Mouse (Mus musculus): ENCODE measurements at regions not wholly inside any gene's neighbourhood (a gene's known extent, or its start where the extent isn't known, plus 50 kb on each side); places are given as distances from the start of the nearest gene placed in this dataset.

DNA sequence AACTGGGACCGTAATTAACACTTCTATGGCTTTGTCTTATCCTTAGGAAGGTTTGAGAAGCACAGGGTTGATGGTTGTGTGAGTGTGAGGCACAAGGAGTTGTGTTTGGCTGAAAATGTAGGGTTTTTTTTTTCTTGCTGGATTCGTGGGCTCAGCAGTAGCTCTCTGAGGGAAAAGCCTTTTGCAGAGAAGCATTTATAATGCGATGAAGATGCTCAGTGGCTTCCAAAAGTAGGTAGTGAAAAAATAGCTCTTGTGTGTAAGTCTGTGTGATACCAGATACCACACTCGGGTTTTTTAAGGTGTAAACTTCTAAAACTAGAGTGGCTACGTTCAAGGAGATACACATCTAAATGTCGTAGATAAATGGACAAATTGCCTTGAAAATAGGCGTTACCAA lies 149.1 kb upstream of the 4933402D24Rik start:
- TF ChIP-seq POLR2A (IDR thresholded peaks at IDR 0.05; ENCODE audit: borderline replicate concordance, control insufficient read depth, low read depth, low read length) (no peak), CTCF (IDR thresholded peaks at IDR 0.05; ENCODE audit: control insufficient read depth, insufficient read depth, low read length) (no peak)

Measured in bone marrow, adult 2 months (tissue).